Mouse (Mus musculus) cerebellum, adult 2 months (tissue): ENCODE measurements around the gene Mrps11. TPM values are rescaled to one million over a fixed set of nuclear protein-coding genes. Genes with fewer than 3 reads are reported as not detected.

Experiments used
- DNase-seq, 2 experiments: peaks; one replicate each; pipeline ENCODE4 v3.0.0; 2021
- H3K27ac ChIP-seq: fragments of 200-500 bp; 2 replicates; pipeline ENCODE4 v1.5.1; 2012; ENCODE audit warnings: low read length, control low read depth, inconsistent platforms; ENCODE audit not compliant: insufficient read depth
- H3K27me3 ChIP-seq: fragments of 200-500 bp; 2 replicates; pipeline ENCODE4 v1.6.1; 2012; ENCODE audit warnings: inconsistent platforms, mild to moderate bottlenecking, low read length, moderate library complexity; ENCODE audit not compliant: control insufficient read depth, insufficient read depth
- H3K4me1 ChIP-seq: fragments of 200-500 bp; 2 replicates; pipeline ENCODE4 v1.6.1; 2011; ENCODE audit warnings: low read length; ENCODE audit not compliant: control insufficient read depth, insufficient read depth
- H3K4me3 ChIP-seq: fragments of 200-500 bp; replicated peaks from 2 replicates; pipeline ENCODE3; 2011; ENCODE audit warnings: mild to moderate bottlenecking, low read depth, low read length, control low read depth; ENCODE audit not compliant: insufficient read depth
- CTCF ChIP-seq: fragments of 200-500 bp; IDR thresholded peaks from 2 replicates; pipeline ENCODE4 v1.5.1; 2011; ENCODE audit warnings: low read depth, mild to moderate bottlenecking, control low read depth, low read length, moderate library complexity, borderline replicate concordance; ENCODE audit not compliant: insufficient read depth
- POLR2A ChIP-seq: fragments of 200-500 bp; IDR thresholded peaks from 2 replicates; pipeline ENCODE4 v1.6.1; 2011; ENCODE audit warnings: low read length, control low read depth, borderline replicate concordance; ENCODE audit not compliant: insufficient read depth
- WGBS: fragments of 180-500 bp; shearing (Covaris S2); methylation state at CpG from one replicate; pipeline ENCODE4 v1.1.7; 2018; 5-methylcytosine and 5-hydroxymethylcytosine counted together
- polyA plus RNA-seq: library from polyadenylated mRNA; depleted of rRNA; stranded (reverse); fragments of >200 nt; gene quantifications from 2 replicates; pipeline ENCODE4 v1.2.3, GENCODE M21; 2012; rRNA removed

The Mrps11 gene
- polyA plus RNA-seq, 1 experiment: 79.1 TPM

DNA sequence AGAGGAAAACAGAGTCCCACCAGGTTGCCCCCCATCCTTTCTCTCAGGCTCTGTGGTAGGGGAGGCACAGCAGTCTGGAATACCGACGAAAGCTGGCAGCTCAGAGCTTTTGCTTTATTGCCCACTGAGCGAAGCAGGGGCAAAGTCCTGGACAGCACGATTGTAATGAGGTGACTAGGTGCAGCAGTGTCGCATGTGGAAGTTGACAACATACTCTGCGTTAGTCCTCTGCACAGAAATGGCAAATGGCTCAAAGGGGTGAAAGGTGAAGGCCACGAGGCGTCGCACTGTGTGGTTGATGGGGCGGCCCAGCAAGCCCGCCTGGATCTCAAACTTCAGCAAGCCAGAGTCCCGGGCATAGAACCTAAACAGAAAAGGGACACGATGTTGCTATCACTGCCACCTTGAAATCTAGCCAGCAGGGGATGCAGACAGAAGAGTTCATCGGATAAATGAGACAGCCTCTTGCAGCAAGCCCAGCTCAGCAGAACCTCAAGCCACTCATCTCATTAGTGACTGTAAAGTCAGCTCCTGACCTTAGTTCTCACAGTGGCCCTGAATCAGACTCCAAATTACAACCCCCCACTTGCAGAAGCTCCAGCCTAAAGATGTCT lies 44.9 kb downstream of the Mrps11 start:
- H3K4me3 ChIP-seq: no peak overlapping the region
- H3K27ac ChIP-seq: no peak overlapping the region
- TF ChIP-seq CTCF (no peak), POLR2A (no peak)
- H3K27me3 ChIP-seq: no peaks in the 10 kb centered on the region
- WGBS: 86% methylated on average over 14 of the region's 14 CpGs
- DNase-seq: no peak
- no peaks in the 10 kb centered on the region for H3K4me1 ChIP-seq

DNA sequence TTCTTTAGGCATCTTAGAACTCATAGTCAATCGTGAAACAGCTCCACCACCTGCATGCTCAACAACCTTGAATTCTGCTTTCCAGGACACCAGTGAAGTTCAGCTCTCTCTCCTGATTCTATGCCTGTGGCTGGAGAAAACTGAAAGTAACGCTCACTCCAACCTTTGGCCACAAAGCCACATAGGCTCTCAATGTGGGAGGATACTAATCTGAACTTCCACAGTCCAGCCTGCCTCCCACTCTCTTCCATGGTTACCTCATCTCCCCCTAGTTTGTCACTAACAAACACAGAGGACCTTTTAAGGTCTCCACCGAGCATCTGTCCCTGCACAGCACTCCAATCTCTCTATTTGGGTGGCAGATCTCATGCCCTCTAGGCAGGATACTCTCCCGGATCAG lies 52.7 kb downstream of the Mrps11 start:
- no peak overlapping the region for H3K4me3 ChIP-seq
- no peaks in the 10 kb centered on the region for H3K27me3 ChIP-seq
- H3K27ac ChIP-seq: no peak overlapping the region
- DNase-seq: no peak
- no peak for TF ChIP-seq POLR2A
- TF ChIP-seq CTCF: no peak
- H3K4me1 ChIP-seq: no peaks in the 10 kb centered on the region; the same call in 1 of the 2 replicates
- 83% methylated on average over 4 of the region's 4 CpGs for WGBS

GRCm38 (mm10) chr7:78837250-78837649 lies 54.3 kb downstream of the Mrps11 start:
- H3K27ac ChIP-seq: no peak overlapping the region
- 23% methylated on average over 4 of the region's 4 CpGs for WGBS
- no peak overlapping the region for H3K4me3 ChIP-seq
- no peaks in the 10 kb centered on the region for H3K27me3 ChIP-seq
- TF ChIP-seq CTCF: no peak
- no peak for TF ChIP-seq POLR2A
- DNase-seq: no peak
- no peaks in the 10 kb centered on the region; the same call in 1 of the 2 replicates for H3K4me1 ChIP-seq

DNA sequence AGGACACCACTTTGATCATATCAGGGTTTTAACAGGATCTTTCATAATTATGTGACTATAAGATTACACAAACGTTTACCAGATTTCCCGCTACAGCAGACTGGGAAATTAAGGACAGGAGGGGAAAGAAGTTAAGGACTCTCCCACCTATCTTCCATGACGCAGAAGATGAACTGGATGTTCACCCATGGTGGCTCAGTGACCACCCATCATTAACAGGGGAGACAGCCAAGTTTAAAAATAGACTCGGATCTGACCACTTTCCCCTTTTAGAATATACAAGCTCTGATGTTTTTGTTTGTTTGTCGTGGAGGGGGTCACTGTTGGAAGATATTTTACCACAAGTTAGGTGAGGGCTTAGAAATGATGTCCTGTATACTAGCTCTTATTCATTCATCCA lies 58.7 kb downstream of the Mrps11 start:
- H3K4me3 ChIP-seq: no peak overlapping the region
- H3K4me1 ChIP-seq: no peaks in the 10 kb centered on the region; the same call in 1 of the 2 replicates
- no peak for TF ChIP-seq POLR2A
- no peak for TF ChIP-seq CTCF
- no peaks in the 10 kb centered on the region for H3K27me3 ChIP-seq
- no peak for DNase-seq
- no peak overlapping the region for H3K27ac ChIP-seq
- WGBS: 83% methylated on average over 5 of the region's 5 CpGs

Other genes starting within 250 kb of the Mrps11 start
- gene Ntrk3, start 45.1 kb upstream of the Mrps11 start, polyA plus RNA-seq: 91.5 and 109 TPM in 2 replicates
- gene Mrpl46, start 412 bp downstream of the Mrps11 start, polyA plus RNA-seq: 46.4 and 48.3 TPM in 2 replicates
- 8.5 and 9.7 TPM in 2 replicates for gene Det1, start 64.1 kb downstream of the Mrps11 start, polyA plus RNA-seq
- gene Aen, start 112.7 kb downstream of the Mrps11 start, polyA plus RNA-seq: 23.7 and 27.2 TPM in 2 replicates
- 1.8 and 3.0 TPM in 2 replicates for gene Isg20, start 130.3 kb downstream of the Mrps11 start, polyA plus RNA-seq